ENCODE assay signal across 8 mouse cellular contexts in genomic region chr1:138856101-138856950, GRCm38 (mm10). TPM values are rescaled to one million over a fixed set of nuclear protein-coding genes. Genes with fewer than 3 reads are reported as not detected.
A peak's percentile ranks its signal among the peaks of the same experiment; 100 is the strongest.
DNase-seq lines count a peak whose midpoint lies in the region; ATAC-seq and TF ChIP-seq lines count a peak whose summit lies in the region.
"Not testable (repeated sequence)": the region's sequence is repeated elsewhere in the genome, so short reads cannot be mapped to it uniquely, and the experiment has no call there.

Gene 2310009B15Rik, minus strand, starts transcription at chr1:138856852.

- not testable (repeated sequence) for H3K4me3 ChIP-seq in C2C12 (ENCODE audit: insufficient read depth, poor library complexity, severe bottlenecking)
- peak within 1 kb of the TSS; percentile 56 for H3K4me3 ChIP-seq in heart, embryonic 13.5 days
- H3K4me3 ChIP-seq in liver, embryonic 12.5 days: peak within 1 kb of the TSS; percentile 58
- H3K4me3 ChIP-seq in stomach, embryonic 14.5 days (ENCODE audit: low read depth, low read length): peak within 1 kb of the TSS; percentile 37

- peak within 1 kb of the TSS; percentile 82 for H3K27ac ChIP-seq in heart, embryonic 13.5 days (replicated peaks)
- H3K27ac ChIP-seq in liver, embryonic 12.5 days: peak within 1 kb of the TSS; percentile 60; the same call in 1 of the 2 replicates
- H3K27ac ChIP-seq in stomach, embryonic 14.5 days (ENCODE audit: low read length): peak within 1 kb of the TSS; percentile 77; the same call in 1 of the 2 replicates

- peak; percentile 92 for DNase-seq in brain, embryonic 14.5 days (ENCODE audit: low read depth)
- peak; percentile 93 for DNase-seq in kidney, postnatal 10 days
- DNase-seq in natural killer cell, adult 2 months (ENCODE audit: low spot score in 2 of 2): peak; percentile 77 to 83

- H3K79me2 ChIP-seq in C2C12 (ENCODE audit: control insufficient read depth, insufficient read depth): not testable (repeated sequence)

- WGBS in heart, embryonic 13.5 days: under 1% methylated on average over 36 of the region's 79 CpGs
- WGBS in liver, embryonic 12.5 days (ENCODE audit: insufficient replicate concordance): under 1% methylated on average over 51 of the region's 79 CpGs
- under 1% methylated on average over 35 of the region's 79 CpGs for WGBS in stomach, embryonic 14.5 days

- H3K4me2 ChIP-seq in heart, embryonic 13.5 days: peak within 1 kb of the TSS; percentile 49
- peak within 1 kb of the TSS; percentile 63 for H3K4me2 ChIP-seq in liver, embryonic 12.5 days
- not testable (repeated sequence) for H3K4me2 ChIP-seq in stomach, embryonic 14.5 days (replicated peaks; ENCODE audit: low read depth, low read length)

- peak; percentile 96 for ATAC-seq in erythroid progenitor cell, adult 5-6 weeks (replicated peaks; ENCODE audit: low FRiP score, poor library complexity, severe bottlenecking)
- ATAC-seq in heart, embryonic 13.5 days (ENCODE audit: extremely low read depth, insufficient number of reproducible peaks, low FRiP score, low TSS enrichment): peak; percentile 98
- peak; percentile 99 for ATAC-seq in liver, embryonic 12.5 days
- ATAC-seq in stomach, embryonic 14.5 days (ENCODE audit: insufficient number of reproducible peaks, insufficient read depth, low FRiP score, low read depth): peak; percentile 99

- H3K9me3 ChIP-seq in heart, embryonic 13.5 days; liver, embryonic 12.5 days (replicated peaks); stomach, embryonic 14.5 days (ENCODE audit: control insufficient read depth, low read depth, low read length): not testable (repeated sequence)

- not testable (repeated sequence) for H3K4me1 ChIP-seq in heart, embryonic 13.5 days; stomach, embryonic 14.5 days (ENCODE audit: control insufficient read depth, insufficient read depth, low read length)
- H3K4me1 ChIP-seq in liver, embryonic 12.5 days: peaks cover 14% of the 10 kb centered on the region

- not testable (repeated sequence) for TF ChIP-seq CTCF in C2C12 (IDR thresholded peaks at IDR 0.05; ENCODE audit: control insufficient read depth, insufficient read depth, insufficient read length); brain, embryonic 14.5 days (IDR thresholded peaks at IDR 0.05; ENCODE audit: borderline replicate concordance, extremely low read depth, insufficient read depth, insufficient read length)

- H3K9ac ChIP-seq in heart, embryonic 13.5 days: peak within 1 kb of the TSS; percentile 79
- H3K9ac ChIP-seq in liver, embryonic 12.5 days: peak within 1 kb of the TSS; percentile 55
- H3K9ac ChIP-seq in stomach, embryonic 14.5 days (replicated peaks; ENCODE audit: low read depth, low read length): 0 out of 2 replicates have a peak within 1 kb of the TSS, but pooled peaks have one; percentile 6

- not testable (repeated sequence) for H3ac ChIP-seq in C2C12 (ENCODE audit: control insufficient read depth, insufficient read length, low read depth)

- not testable (repeated sequence) for H3K27me3 ChIP-seq in C2C12 (ENCODE audit: control insufficient read depth, insufficient read depth, insufficient read length); heart, embryonic 13.5 days (replicated peaks); liver, embryonic 12.5 days (replicated peaks); stomach, embryonic 14.5 days (ENCODE audit: control insufficient read depth, insufficient read depth, low read length)

- peaks cover 15% of the 10 kb centered on the region for H3K36me3 ChIP-seq in C2C12 (ENCODE audit: control insufficient read depth, insufficient read depth)
- H3K36me3 ChIP-seq in heart, embryonic 13.5 days; liver, embryonic 12.5 days; stomach, embryonic 14.5 days (ENCODE audit: control insufficient read depth, insufficient read depth, low read length): not testable (repeated sequence)

- peak; percentile 81 for TF ChIP-seq POLR2A in brain, embryonic 14.5 days (IDR thresholded peaks at IDR 0.05; ENCODE audit: borderline replicate concordance, extremely low read depth, insufficient read depth, insufficient read length, poor library complexity, severe bottlenecking)

- H3K79me3 ChIP-seq in C2C12 (ENCODE audit: low read depth): not testable (repeated sequence)

RNA-seq across cellular contexts. Expression of gene 2310009B15Rik, which starts in this region (rescaled TPM):
- 46.9 TPM for polyA plus RNA-seq in C2C12 (2012; fragmentation: generic; extraction: Trizol)
- polyA plus RNA-seq in brain, embryonic 14.5 days (2012; rRNA removed): 38.6 and 65.3 TPM in 2 replicates
- total RNA-seq in erythroid progenitor cell, adult 5-6 weeks (2015; ENCODE audit: low replicate concordance): not detected in 2 replicates
- total RNA-seq in erythroid progenitor cell, adult 5-6 weeks (2017; ENCODE audit: low replicate concordance): not detected in 2 replicates
- 25.9 and 27.6 TPM in 2 replicates for polyA plus RNA-seq in heart, embryonic 13.5 days (2015; fragmentation: Nextera tagmentation; extraction: Ambion mirVana)
- 19.1 and 20.4 TPM in 2 replicates for polyA plus RNA-seq in liver, embryonic 12.5 days (2016; fragmentation: Nextera tagmentation; extraction: Ambion mirVana)
- polyA plus RNA-seq in stomach, embryonic 14.5 days (2014; fragmentation: Nextera tagmentation; extraction: Ambion mirVana): 54.1 and 61.6 TPM in 2 replicates

Comparison
In these comparisons a context has a peak if more than half of its experiments do, and no peak if none do; other contexts are left out.
1. Peak in ATAC-seq in erythroid progenitor cell, adult 5-6 weeks; RNA of the gene not detected or under 1 TPM.
2. H3K9ac ChIP-seq: peak in every context shown above with its lines; median percentile 79 in heart, embryonic 13.5 days; 55 in liver, embryonic 12.5 days; 6 in stomach, embryonic 14.5 days.